In the genomic region with DNA sequence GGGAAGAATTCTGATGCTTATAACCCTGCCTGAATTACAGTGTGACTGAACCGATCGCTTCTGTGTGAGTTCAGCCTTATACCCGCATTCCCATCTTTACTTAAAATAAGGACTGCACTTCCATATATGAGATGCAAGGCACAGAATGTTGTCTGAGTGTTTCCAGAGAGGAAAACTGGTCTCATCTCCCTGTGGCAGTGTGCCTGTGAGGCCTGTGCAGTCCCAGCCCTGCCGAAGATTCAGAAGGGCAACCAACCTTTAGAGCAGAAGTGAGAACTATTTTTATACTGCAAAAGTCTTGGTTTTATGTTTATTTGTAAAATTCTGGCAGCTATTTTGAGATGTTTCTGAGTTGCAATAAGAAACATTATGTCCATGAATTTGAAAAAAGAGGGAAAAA, we compare ENCODE assay signal across 17 mouse cellular contexts.
"Had no signal": no experiment of that assay in that cellular context is flagged by ENCODE, and none has a peak within 500 bp of the region (broad histone marks: within the 10 kb centered on the region; RNA-seq: fewer than 3 reads in every experiment).

No protein-coding gene starts in this region.

- H3K27ac ChIP-seq: intestine, embryonic 15.5 days; kidney, embryonic 15.5 days; liver, embryonic 13.5 days; midbrain, embryonic 15.5 days; neural tube, embryonic 12.5 days had no signal

- ATAC-seq: intestine, embryonic 15.5 days; midbrain, embryonic 15.5 days had no signal

- H3K27me3 ChIP-seq: intestine, embryonic 15.5 days; kidney, embryonic 15.5 days; liver, embryonic 13.5 days; midbrain, embryonic 15.5 days; neural tube, embryonic 12.5 days had no signal

- H3K4me2 ChIP-seq: intestine, embryonic 15.5 days; kidney, embryonic 15.5 days; liver, embryonic 13.5 days; midbrain, embryonic 11.5 days; midbrain, embryonic 15.5 days; neural tube, embryonic 12.5 days had no signal

- H3K4me3 ChIP-seq: intestine, embryonic 15.5 days; kidney, embryonic 15.5 days; liver, embryonic 13.5 days; midbrain, embryonic 15.5 days; neural tube, embryonic 12.5 days had no signal

- H3K9ac ChIP-seq: intestine, embryonic 15.5 days; kidney, embryonic 15.5 days; liver, embryonic 13.5 days; midbrain, embryonic 15.5 days; neural tube, embryonic 12.5 days had no signal

- H3K4me1 ChIP-seq: intestine, embryonic 15.5 days; kidney, embryonic 15.5 days; liver, embryonic 13.5 days; midbrain, embryonic 15.5 days; neural tube, embryonic 12.5 days had no signal

- H3K9me3 ChIP-seq: intestine, embryonic 15.5 days; kidney, embryonic 15.5 days; liver, embryonic 13.5 days; midbrain, embryonic 15.5 days; neural tube, embryonic 12.5 days had no signal

- H3K36me3 ChIP-seq: intestine, embryonic 15.5 days; kidney, embryonic 15.5 days; liver, embryonic 13.5 days; midbrain, embryonic 15.5 days; neural tube, embryonic 12.5 days had no signal

- DNase-seq: kidney, adult 11 months; kidney, adult 8-10 months; kidney, postnatal 10 days; kidney, postnatal 36 days; liver, embryonic 13.5 days; lung, adult 2 months; lung, postnatal 14 days; lung, postnatal 4 days; retina, postnatal 1 day; right cerebral cortex, postnatal 14 days; thymus, adult 2 months; thymus, postnatal 25 days had no signal
